In genomic region chr6:124934670-124935069, GRCm38 (mm10) we compare ENCODE assay signal across 28 mouse cellular contexts. TPM values are rescaled to one million over a fixed set of nuclear protein-coding genes. Genes with fewer than 3 reads are reported as not detected.
DNase-seq lines count a peak whose midpoint lies in the region; ATAC-seq lines count a peak whose summit lies in the region.
"Had no signal": no experiment of that assay in that cellular context is flagged by ENCODE, and none has a peak within 500 bp of the region (broad histone marks: within the 10 kb centered on the region; RNA-seq: fewer than 3 reads in every experiment).

No protein-coding gene starts in this region.

- H3K4me2 ChIP-seq in hindbrain, embryonic 13.5 days, result no peak overlapping the region
- H3K4me2 ChIP-seq in neural tube, embryonic 15.5 days, result no peak overlapping the region
- no peak overlapping the region for H3K4me2 ChIP-seq in embryonic facial prominence, embryonic 14.5 days (ENCODE audit: low read depth, low read length)
- H3K4me2 ChIP-seq: embryonic facial prominence, embryonic 12.5 days; heart, embryonic 12.5 days; hindbrain, embryonic 15.5 days; limb, embryonic 15.5 days; liver, embryonic 13.5 days; neural tube, embryonic 13.5 days had no signal

- H3K27me3 ChIP-seq in hindbrain, embryonic 13.5 days, result no peaks in the 10 kb centered on the region
- no peaks in the 10 kb centered on the region for H3K27me3 ChIP-seq in hindbrain, embryonic 10.5 days (ENCODE audit: insufficient read depth, poor library complexity, severe bottlenecking)
- H3K27me3 ChIP-seq in neural tube, embryonic 15.5 days (replicated peaks), result no peaks in the 10 kb centered on the region
- no peaks in the 10 kb centered on the region for H3K27me3 ChIP-seq in embryonic facial prominence, embryonic 14.5 days (replicated peaks; ENCODE audit: control insufficient read depth, insufficient read depth, low read length)
- H3K27me3 ChIP-seq: embryonic facial prominence, embryonic 12.5 days; heart, embryonic 12.5 days; hindbrain, embryonic 15.5 days; limb, embryonic 15.5 days; liver, embryonic 13.5 days; neural tube, embryonic 13.5 days had no signal

- DNase-seq in cerebellum, adult 9-10 months, result peak; percentile 36
- no peak for DNase-seq in hindbrain, embryonic 10.5 days (ENCODE audit: low spot score)
- no peak for DNase-seq in neural tube, embryonic 10.5 days (ENCODE audit: extremely low spot score, low spot score)
- no peak for DNase-seq in embryonic facial prominence, embryonic 14.5 days (ENCODE audit: low spot score)
- no peak for DNase-seq in urinary bladder, adult 2 months (ENCODE audit: low spot score)
- DNase-seq: adrenal gland, postnatal 25 days; heart, adult 2 months; heart, postnatal 4 days; liver, embryonic 13.5 days; lung, adult 18-20 months; retina, postnatal 1 day; spleen, adult 18-20 months; thymus, postnatal 14 days had no signal

- 96% methylated on average over 7 of the region's 7 CpGs for WGBS in hindbrain, embryonic 13.5 days
- WGBS in hindbrain, embryonic 10.5 days, result 94% methylated on average over 7 of the region's 7 CpGs
- WGBS in neural tube, embryonic 15.5 days, result 96% methylated on average over 7 of the region's 7 CpGs
- WGBS in embryonic facial prominence, embryonic 14.5 days, result 92% methylated on average over 7 of the region's 7 CpGs

- no peak overlapping the region for H3K4me3 ChIP-seq in hindbrain, embryonic 13.5 days
- no peak overlapping the region for H3K4me3 ChIP-seq in hindbrain, embryonic 10.5 days
- H3K4me3 ChIP-seq in neural tube, embryonic 15.5 days (replicated peaks), result no peak overlapping the region
- H3K4me3 ChIP-seq in embryonic facial prominence, embryonic 14.5 days (ENCODE audit: low read depth, low read length), result no peak overlapping the region
- H3K4me3 ChIP-seq: embryonic facial prominence, embryonic 12.5 days; erythroblast, embryonic 14.5 days; heart, adult 2 months; heart, embryonic 12.5 days; hindbrain, embryonic 15.5 days; limb, embryonic 15.5 days; liver, embryonic 13.5 days; myocyte; neural tube, embryonic 13.5 days had no signal

- no peak overlapping the region for H3K27ac ChIP-seq in hindbrain, embryonic 13.5 days
- no peak overlapping the region for H3K27ac ChIP-seq in hindbrain, embryonic 10.5 days
- H3K27ac ChIP-seq in neural tube, embryonic 15.5 days (replicated peaks), result no peak overlapping the region
- H3K27ac ChIP-seq in embryonic facial prominence, embryonic 14.5 days (replicated peaks; ENCODE audit: low read depth, low read length), result no peak overlapping the region
- H3K27ac ChIP-seq: embryonic facial prominence, embryonic 12.5 days; heart, adult 2 months; hindbrain, embryonic 15.5 days; kidney, postnatal 0 days; limb, embryonic 15.5 days; liver, embryonic 13.5 days; macrophage; neural tube, embryonic 13.5 days had no signal

- ATAC-seq in cerebellum, adult (ENCODE audit: insufficient number of reproducible peaks, low FRiP score, low TSS enrichment), result no peak
- no peak for ATAC-seq in hindbrain, embryonic 13.5 days (ENCODE audit: low FRiP score)
- ATAC-seq in neural tube, embryonic 15.5 days (ENCODE audit: low FRiP score), result no peak
- no peak for ATAC-seq in embryonic facial prominence, embryonic 14.5 days (ENCODE audit: low read depth)
- ATAC-seq: forebrain, embryonic 14.5 days; inflammation-experienced regulatory T-cells, adult 6 months; lung, postnatal 0 days had no signal

- H3K4me1 ChIP-seq in hindbrain, embryonic 13.5 days (replicated peaks), result peaks cover 33% of the 10 kb centered on the region
- H3K4me1 ChIP-seq in hindbrain, embryonic 10.5 days (replicated peaks), result peaks cover 34% of the 10 kb centered on the region
- H3K4me1 ChIP-seq in neural tube, embryonic 15.5 days, result peaks cover 35% of the 10 kb centered on the region
- H3K4me1 ChIP-seq in embryonic facial prominence, embryonic 14.5 days (ENCODE audit: control insufficient read depth, insufficient read depth, low read length), result peaks cover 16% of the 10 kb centered on the region

- peak overlapping the region; percentile 43 for H3K9ac ChIP-seq in hindbrain, embryonic 13.5 days
- H3K9ac ChIP-seq in neural tube, embryonic 15.5 days (replicated peaks), result 0 out of 2 replicates have a peak overlapping the region, but pooled peaks have one; percentile 30
- H3K9ac ChIP-seq in embryonic facial prominence, embryonic 14.5 days (ENCODE audit: low read depth, low read length), result 0 out of 2 replicates have a peak overlapping the region, but pooled peaks have one; percentile 14
- H3K9ac ChIP-seq: embryonic facial prominence, embryonic 12.5 days; hindbrain, embryonic 15.5 days; limb, embryonic 15.5 days; liver, embryonic 13.5 days had no signal

- no peaks in the 10 kb centered on the region for H3K9me3 ChIP-seq in hindbrain, embryonic 13.5 days
- H3K9me3 ChIP-seq in hindbrain, embryonic 10.5 days, result 0 out of 2 replicates have a peak, but pooled peaks cover 3% of the 10 kb centered on the region
- no peaks in the 10 kb centered on the region for H3K9me3 ChIP-seq in neural tube, embryonic 15.5 days (replicated peaks)
- no peaks in the 10 kb centered on the region for H3K9me3 ChIP-seq in embryonic facial prominence, embryonic 14.5 days (ENCODE audit: control insufficient read depth, low read length)
- H3K9me3 ChIP-seq: embryonic facial prominence, embryonic 12.5 days; heart, embryonic 12.5 days; hindbrain, embryonic 15.5 days; limb, embryonic 15.5 days; liver, embryonic 13.5 days; neural tube, embryonic 13.5 days had no signal

- peaks cover 69% of the 10 kb centered on the region for H3K36me3 ChIP-seq in hindbrain, embryonic 13.5 days
- peaks cover 73% of the 10 kb centered on the region for H3K36me3 ChIP-seq in hindbrain, embryonic 10.5 days
- peaks cover 52% of the 10 kb centered on the region for H3K36me3 ChIP-seq in neural tube, embryonic 15.5 days
- H3K36me3 ChIP-seq in embryonic facial prominence, embryonic 14.5 days (ENCODE audit: control insufficient read depth, insufficient read depth, low read length), result peaks cover 71% of the 10 kb centered on the region

RNA-seq across cellular contexts. Expression of gene Mlf2, which starts 3.5 kb away (rescaled TPM):
- polyA plus RNA-seq in hindbrain, embryonic 13.5 days (2015; fragmentation: Nextera tagmentation; extraction: Ambion mirVana), result 481 and 505 TPM in 2 replicates
- polyA plus RNA-seq in hindbrain, embryonic 10.5 days (2016; fragmentation: Nextera tagmentation; extraction: Ambion mirVana), result 417 and 499 TPM in 2 replicates
- polyA plus RNA-seq in neural tube, embryonic 15.5 days (2015; fragmentation: Nextera tagmentation; extraction: Ambion mirVana), result 543 and 603 TPM in 2 replicates
- polyA plus RNA-seq in embryonic facial prominence, embryonic 14.5 days (2014; fragmentation: Nextera tagmentation; extraction: Ambion mirVana), result 346 and 352 TPM in 2 replicates
- polyA plus RNA-seq in urinary bladder, adult 2 months (2012; rRNA removed), result 273 and 291 TPM in 2 replicates

RNA-seq across cellular contexts. Expression of gene Ptms, which starts 14.8 kb away (rescaled TPM):
- 744 and 801 TPM in 2 replicates for polyA plus RNA-seq in hindbrain, embryonic 13.5 days (2015; fragmentation: Nextera tagmentation; extraction: Ambion mirVana)
- polyA plus RNA-seq in hindbrain, embryonic 10.5 days (2016; fragmentation: Nextera tagmentation; extraction: Ambion mirVana), result 271 and 416 TPM in 2 replicates
- 637 and 745 TPM in 2 replicates for polyA plus RNA-seq in neural tube, embryonic 15.5 days (2015; fragmentation: Nextera tagmentation; extraction: Ambion mirVana)
- polyA plus RNA-seq in embryonic facial prominence, embryonic 14.5 days (2014; fragmentation: Nextera tagmentation; extraction: Ambion mirVana), result 255 and 263 TPM in 2 replicates
- 807 and 1,011 TPM in 2 replicates for polyA plus RNA-seq in urinary bladder, adult 2 months (2012; rRNA removed)

RNA-seq across cellular contexts. Expression of gene Lag3, which starts 23.2 kb away (rescaled TPM):
- 2.4 and 2.6 TPM in 2 replicates for polyA plus RNA-seq in hindbrain, embryonic 13.5 days (2015; fragmentation: Nextera tagmentation; extraction: Ambion mirVana)
- 1.1 and 1.3 TPM in 2 replicates for polyA plus RNA-seq in hindbrain, embryonic 10.5 days (2016; fragmentation: Nextera tagmentation; extraction: Ambion mirVana)
- polyA plus RNA-seq in neural tube, embryonic 15.5 days (2015; fragmentation: Nextera tagmentation; extraction: Ambion mirVana), result 3.2 and 3.5 TPM in 2 replicates
- 1.9 and 2.4 TPM in 2 replicates for polyA plus RNA-seq in embryonic facial prominence, embryonic 14.5 days (2014; fragmentation: Nextera tagmentation; extraction: Ambion mirVana)
- 1.3 and 1.9 TPM in 2 replicates for polyA plus RNA-seq in urinary bladder, adult 2 months (2012; rRNA removed)
- polyA plus RNA-seq: erythroblast, embryonic 14.5 days had no signal

RNA-seq across cellular contexts. Expression of gene Cops7a, which starts 30.7 kb away (rescaled TPM):
- 89.3 and 94.5 TPM in 2 replicates for polyA plus RNA-seq in hindbrain, embryonic 13.5 days (2015; fragmentation: Nextera tagmentation; extraction: Ambion mirVana)
- polyA plus RNA-seq in hindbrain, embryonic 10.5 days (2016; fragmentation: Nextera tagmentation; extraction: Ambion mirVana), result 130 and 138 TPM in 2 replicates
- polyA plus RNA-seq in neural tube, embryonic 15.5 days (2015; fragmentation: Nextera tagmentation; extraction: Ambion mirVana), result 95.4 and 112 TPM in 2 replicates
- polyA plus RNA-seq in embryonic facial prominence, embryonic 14.5 days (2014; fragmentation: Nextera tagmentation; extraction: Ambion mirVana), result 138 and 141 TPM in 2 replicates
- 162 and 183 TPM in 2 replicates for polyA plus RNA-seq in urinary bladder, adult 2 months (2012; rRNA removed)

RNA-seq across cellular contexts. Expression of gene Cd4, which starts 46.6 kb away (rescaled TPM):
- polyA plus RNA-seq in hindbrain, embryonic 13.5 days (2015; fragmentation: Nextera tagmentation; extraction: Ambion mirVana), result 0.14 and 0.19 TPM in 2 replicates
- not detected in 2 replicates for polyA plus RNA-seq in hindbrain, embryonic 10.5 days (2016; fragmentation: Nextera tagmentation; extraction: Ambion mirVana)
- polyA plus RNA-seq in neural tube, embryonic 15.5 days (2015; fragmentation: Nextera tagmentation; extraction: Ambion mirVana), result 0.17 and 0.61 TPM in 2 replicates
- 0.07 and 0.25 TPM in 2 replicates for polyA plus RNA-seq in embryonic facial prominence, embryonic 14.5 days (2014; fragmentation: Nextera tagmentation; extraction: Ambion mirVana)
- 1.3 and 2.1 TPM in 2 replicates for polyA plus RNA-seq in urinary bladder, adult 2 months (2012; rRNA removed)
- polyA plus RNA-seq: erythroblast, embryonic 14.5 days; heart, embryonic 12.5 days; liver, embryonic 13.5 days; myocyte; neural tube, embryonic 13.5 days had no signal
